Mouse (Mus musculus) E14TG2a.4 (cell line): Measurements from ENCODE around the gene Taf5l.

Experiments used
- CTCF ChIP-seq: conservative IDR thresholded peaks from 2 replicates; pipeline ENCODE4 v1.5.1; 2014; ENCODE audit warnings: low read length
- POU5F1 ChIP-seq: IDR thresholded peaks from 2 replicates; pipeline ENCODE4 v1.6.1; 2014; ENCODE audit warnings: low read length, borderline replicate concordance

DNA sequence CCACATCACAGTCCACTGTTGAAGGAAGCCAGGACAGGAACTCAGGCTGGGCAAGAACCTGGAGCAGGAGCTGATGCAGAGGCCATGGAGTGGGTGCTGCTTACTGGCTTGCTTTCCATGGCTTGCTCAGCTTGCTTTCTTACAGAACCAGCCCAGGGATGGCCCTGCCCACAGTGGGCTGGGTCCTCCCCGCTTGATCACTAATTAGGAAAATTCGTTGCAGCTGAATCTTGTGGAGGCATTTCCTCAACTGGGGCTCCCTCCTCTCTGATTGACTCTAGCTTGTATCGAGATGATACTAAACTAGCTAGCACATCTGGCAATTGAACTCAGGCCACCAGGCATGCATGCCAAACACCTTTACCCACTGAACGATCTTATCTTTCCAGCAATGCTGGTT is 18.2 kb upstream of the Taf5l start:
- TF ChIP-seq CTCF (no peak), POU5F1 (no peak)
